Mouse (Mus musculus) intestine, embryonic 14.5 days (tissue): ENCODE results near the gene Rassf1. TPM values are rescaled to one million over a fixed set of nuclear protein-coding genes. Genes with fewer than 3 reads are reported as not detected.
A peak's percentile ranks its signal among the peaks of the same experiment; 100 is the strongest.

Experiments
- ATAC-seq: fragments of 200-750 bp; cut with Nextera tagmentation; replicated peaks from 2 replicates; pipeline ENCODE4 v1.8.0; 2017; ENCODE audit warnings: low read depth, moderate number of reproducible peaks, moderate TSS enrichment, moderate library complexity; ENCODE audit not compliant: low FRiP score, low TSS enrichment
- DNase-seq: peaks from one replicate; pipeline ENCODE4 v3.0.0-alpha.2; 2018; ENCODE audit warnings: low spot score
- H3K27ac ChIP-seq: fragments of 300-500 bp; sonication (generic); 2 replicates; pipeline ENCODE4 v1.5.1; 2014; ENCODE audit warnings: low read depth, mild to moderate bottlenecking, control low read depth
- H3K27me3 ChIP-seq: fragments of 300-500 bp; sonication (generic); replicated peaks from 2 replicates; pipeline ENCODE4 v1.6.1; 2014; ENCODE audit warnings: low read length, control low read depth; ENCODE audit not compliant: control insufficient read depth, insufficient read depth
- H3K36me3 ChIP-seq: fragments of 300-500 bp; sonication (generic); 2 replicates; pipeline ENCODE4 v1.6.1; 2014; ENCODE audit warnings: low read length, control low read depth; ENCODE audit not compliant: control insufficient read depth, insufficient read depth
- H3K4me1 ChIP-seq: fragments of 300-500 bp; sonication (generic); replicated peaks from 2 replicates; pipeline ENCODE4 v1.6.1; 2014; ENCODE audit warnings: low read length, control low read depth, mixed read lengths; ENCODE audit not compliant: control insufficient read depth, insufficient read depth
- H3K4me2 ChIP-seq: fragments of 300-500 bp; sonication (generic); 2 replicates; pipeline ENCODE4 v1.6.1; 2014; ENCODE audit warnings: low read length
- H3K4me3 ChIP-seq: fragments of 300-500 bp; sonication (generic); 2 replicates; pipeline ENCODE4 v1.5.1; 2014; ENCODE audit warnings: low read depth, low read length, control low read depth, mixed read lengths
- H3K9ac ChIP-seq: fragments of 300-500 bp; sonication (generic); 2 replicates; pipeline ENCODE4 v1.6.1; 2014; ENCODE audit warnings: mild to moderate bottlenecking, low read length
- H3K9me3 ChIP-seq: fragments of 300-500 bp; sonication (generic); 2 replicates; pipeline ENCODE4 v1.6.1; 2016; ENCODE audit warnings: low read length, control low read depth; ENCODE audit not compliant: control insufficient read depth
- WGBS: fragments of 180-500 bp; shearing (Covaris S2); extraction: QIAGEN DNeasy Blood & Tissue Kit; methylation state at CpG from one replicate; pipeline ENCODE4 v1.1.7; 2014; 5-methylcytosine and 5-hydroxymethylcytosine counted together
- polyA plus RNA-seq: library from polyadenylated mRNA; unstranded; fragments of >200 nt; fragmentation: Nextera tagmentation; extraction: Ambion mirVana; gene quantifications from 2 replicates; pipeline ENCODE4 v1.2.1, GENCODE M21; 2014

The Rassf1 gene
- polyA plus RNA-seq, 1 experiment from 2014 or later: 54.4 TPM

- H3K9ac ChIP-seq: peak within 1 kb of the TSS; percentile 65
- H3K4me3 ChIP-seq: peak within 1 kb of the TSS; percentile 77
- 14% methylated on average over 46 of the region's 46 CpGs for WGBS
- H3K4me1 ChIP-seq: peaks cover 11% of the 10 kb centered on the region
- DNase-seq: peak; percentile 94
- no peaks in the 10 kb centered on the region for H3K27me3 ChIP-seq
- H3K4me2 ChIP-seq: peak within 1 kb of the TSS; percentile 89
- H3K27ac ChIP-seq: no peak within 1 kb of the TSS; the same call in 1 of the 2 replicates
- H3K9me3 ChIP-seq: no peaks in the 10 kb centered on the region
- peaks cover 34% of the 10 kb centered on the region for H3K36me3 ChIP-seq
- peak; percentile 97 for ATAC-seq
These were observed 35.8 kb downstream of the Rassf1 start, which contains the start of gene Ifrd2 for GRCm38 (mm10) chr9:107586974-107587832. Ifrd2 (plus strand) TSS chr9:107587642.

GRCm38 (mm10) chr9:107587833-107588639 lies 36.7 kb downstream of the Rassf1 start:
- ATAC-seq: no peak; the same call in 1 of the 2 replicates
- WGBS: 3% methylated on average over 33 of the region's 33 CpGs

GRCm38 (mm10) chr9:107590058-107590772 lies 38.9 kb downstream of the Rassf1 start:
- Histone ChIP-seq H3K4me2 (no peak overlapping the region), H3K4me1 (peaks cover 11% of the 10 kb centered on the region), H3K27ac (no peak overlapping the region), H3K9me3 (no peaks in the 10 kb centered on the region), H3K27me3 (no peaks in the 10 kb centered on the region), H3K4me3 (no peak overlapping the region), H3K36me3 (peaks cover 56% of the 10 kb centered on the region), H3K9ac (no peak overlapping the region)
- ATAC-seq (no peak), DNase-seq (peak; percentile 54)
- WGBS: 90% methylated on average over 25 of the region's 25 CpGs

More at GRCm38 (mm10) chr9:107587833-107588639, 36.7 kb downstream of the Rassf1 start:
- no peak for DNase-seq
- H3K9ac ChIP-seq: peak overlapping the region; percentile 65
- no peak overlapping the region for H3K27ac ChIP-seq
- H3K4me3 ChIP-seq: peak overlapping the region; percentile 77
- H3K36me3 ChIP-seq: peaks cover 39% of the 10 kb centered on the region
- no peaks in the 10 kb centered on the region for H3K27me3 ChIP-seq
- peak overlapping the region; percentile 89 for H3K4me2 ChIP-seq
- no peaks in the 10 kb centered on the region for H3K9me3 ChIP-seq
- H3K4me1 ChIP-seq: peaks cover 11% of the 10 kb centered on the region

- Histone ChIP-seq H3K27me3 (no peaks in the 10 kb centered on the region), H3K27ac (no peak overlapping the region), H3K9me3 (no peaks in the 10 kb centered on the region), H3K9ac (no peak overlapping the region), H3K4me1 (peaks cover 11% of the 10 kb centered on the region), H3K36me3 (peaks cover 56% of the 10 kb centered on the region), H3K4me3 (no peak overlapping the region), H3K4me2 (no peak overlapping the region)
- no peak for ATAC-seq
- WGBS: 93% methylated on average over 6 of the region's 6 CpGs
- no peak for DNase-seq
These were observed 39.4 kb downstream of the Rassf1 start for GRCm38 (mm10) chr9:107590773-107591060.

- H3K4me2 ChIP-seq: no peak overlapping the region
- H3K4me1 ChIP-seq: peaks cover 7% of the 10 kb centered on the region
- ATAC-seq: no peak
- no peak overlapping the region for H3K4me3 ChIP-seq
- H3K9me3 ChIP-seq: no peaks in the 10 kb centered on the region
- H3K27me3 ChIP-seq: no peaks in the 10 kb centered on the region
- H3K9ac ChIP-seq: no peak overlapping the region
- H3K36me3 ChIP-seq: peaks cover 56% of the 10 kb centered on the region
- no peak for DNase-seq
- WGBS: 86% methylated on average over 11 of the region's 11 CpGs
- no peak overlapping the region for H3K27ac ChIP-seq
These were observed 42.0 kb downstream of the Rassf1 start for GRCm38 (mm10) chr9:107593101-107593976.

- Histone ChIP-seq H3K27me3 (no peaks in the 10 kb centered on the region), H3K27ac (no peak overlapping the region), H3K4me2 (no peak overlapping the region), H3K4me1 (no peaks in the 10 kb centered on the region), H3K9me3 (no peaks in the 10 kb centered on the region), H3K4me3 (no peak overlapping the region), H3K9ac (no peak overlapping the region), H3K36me3 (peaks cover 56% of the 10 kb centered on the region)
- WGBS: 75% methylated on average over 8 of the region's 8 CpGs
- ATAC-seq: no peak
- no peak for DNase-seq
These were observed 43.1 kb downstream of the Rassf1 start for GRCm38 (mm10) chr9:107594281-107595062.

GRCm38 (mm10) chr9:107596619-107597569 lies 45.5 kb downstream of the Rassf1 start:
- DNase-seq: no peak
- WGBS: 87% methylated on average over 11 of the region's 11 CpGs

More at GRCm38 (mm10) chr9:107596619-107597569, 45.5 kb downstream of the Rassf1 start:
- Histone ChIP-seq H3K4me2 (no peak overlapping the region), H3K9me3 (no peaks in the 10 kb centered on the region), H3K27ac (no peak overlapping the region), H3K9ac (no peak overlapping the region), H3K36me3 (peaks cover 32% of the 10 kb centered on the region), H3K4me1 (no peaks in the 10 kb centered on the region), H3K4me3 (no peak overlapping the region), H3K27me3 (no peaks in the 10 kb centered on the region)
- no peak for ATAC-seq
